Mouse (Mus musculus) MEL-GATA-1-ER (cell line): Measurements from ENCODE around the gene Aar2.

Experiments used
- DNase-seq: peaks from one replicate; pipeline ENCODE4 v3.0.0-alpha.2; 2012; ENCODE audit warnings: low read depth; ENCODE audit errors: extremely low read depth

Gene Aar2

DNA sequence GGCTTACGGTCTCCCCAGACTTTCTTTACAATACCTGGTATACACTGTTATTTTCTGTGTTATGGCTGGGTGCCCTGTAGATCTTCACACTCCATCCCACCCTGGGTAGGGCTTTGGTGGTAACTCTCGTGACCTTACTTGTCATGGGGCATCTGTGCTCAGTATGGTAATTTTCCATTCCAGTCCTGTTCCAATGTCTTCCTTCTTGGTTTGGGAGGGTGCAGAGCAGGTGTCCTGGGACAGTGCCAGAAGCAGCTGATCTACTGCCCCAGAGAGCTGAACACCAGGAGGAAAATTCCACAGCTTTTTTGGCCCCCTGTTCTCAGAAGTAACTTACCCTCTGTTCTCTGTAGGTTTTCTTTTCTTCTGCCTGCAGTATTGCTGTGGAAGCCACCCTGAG is 19.1 kb downstream of the Aar2 start:
- no peak for DNase-seq

DNA sequence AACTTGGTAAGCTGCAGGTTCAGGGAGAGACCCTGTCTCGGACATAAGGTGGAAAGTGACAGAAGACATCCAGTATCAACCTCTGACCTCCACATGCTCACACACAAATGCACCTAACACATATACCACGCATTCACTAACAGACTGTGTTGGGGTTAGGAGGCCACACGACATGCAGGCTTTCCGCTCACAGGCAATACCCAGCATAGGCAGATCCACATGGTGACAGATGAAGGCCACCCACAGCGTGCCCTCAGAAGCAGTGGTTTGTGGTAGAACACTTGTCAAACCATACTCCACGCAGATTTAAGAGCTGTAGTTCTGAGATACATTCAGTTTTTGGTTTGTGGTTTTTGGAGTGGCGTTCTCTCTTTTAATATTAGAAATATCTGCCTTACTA is 21.3 kb downstream of the Aar2 start:
- DNase-seq: no peak

DNA sequence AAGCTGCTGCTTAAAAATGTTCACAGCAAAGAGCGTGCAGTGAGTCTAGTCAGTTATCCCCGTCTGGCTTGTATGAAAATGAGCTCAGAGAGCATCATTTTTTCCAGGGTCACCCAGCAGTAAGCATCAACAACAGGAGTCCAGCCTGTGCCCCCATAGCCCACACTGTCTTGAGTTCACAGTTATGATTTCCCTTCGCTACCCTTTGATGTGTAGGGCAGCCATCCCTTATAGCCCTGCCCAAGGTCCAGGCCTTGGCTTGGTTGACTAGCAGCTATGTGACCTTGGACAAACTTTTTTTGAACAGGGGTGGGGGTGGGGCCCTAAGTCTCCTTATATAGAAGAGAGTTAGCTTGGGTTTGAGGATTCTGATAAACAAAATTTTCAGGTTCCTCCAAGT is 21.9 kb downstream of the Aar2 start:
- DNase-seq: no peak

DNA sequence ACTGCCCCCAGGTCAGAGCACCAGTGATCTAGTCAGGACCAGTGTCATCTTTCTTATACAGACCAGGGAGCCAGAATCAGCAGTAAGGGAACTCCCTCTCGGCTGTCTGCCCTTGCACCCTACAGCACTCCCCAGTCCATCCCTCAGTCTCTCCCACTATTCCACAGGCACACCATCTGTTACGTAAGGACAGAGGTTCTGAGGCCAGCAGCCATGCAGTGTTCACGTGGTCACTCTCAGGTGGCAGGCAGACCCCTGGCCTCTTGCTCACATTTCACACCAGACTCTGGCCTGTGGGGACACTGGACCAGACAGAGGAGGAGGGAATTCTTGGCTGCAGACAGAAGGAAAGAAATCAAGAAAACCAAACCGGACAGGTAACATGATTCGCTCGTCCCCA is 24.1 kb downstream of the Aar2 start:
- no peak for DNase-seq

DNA sequence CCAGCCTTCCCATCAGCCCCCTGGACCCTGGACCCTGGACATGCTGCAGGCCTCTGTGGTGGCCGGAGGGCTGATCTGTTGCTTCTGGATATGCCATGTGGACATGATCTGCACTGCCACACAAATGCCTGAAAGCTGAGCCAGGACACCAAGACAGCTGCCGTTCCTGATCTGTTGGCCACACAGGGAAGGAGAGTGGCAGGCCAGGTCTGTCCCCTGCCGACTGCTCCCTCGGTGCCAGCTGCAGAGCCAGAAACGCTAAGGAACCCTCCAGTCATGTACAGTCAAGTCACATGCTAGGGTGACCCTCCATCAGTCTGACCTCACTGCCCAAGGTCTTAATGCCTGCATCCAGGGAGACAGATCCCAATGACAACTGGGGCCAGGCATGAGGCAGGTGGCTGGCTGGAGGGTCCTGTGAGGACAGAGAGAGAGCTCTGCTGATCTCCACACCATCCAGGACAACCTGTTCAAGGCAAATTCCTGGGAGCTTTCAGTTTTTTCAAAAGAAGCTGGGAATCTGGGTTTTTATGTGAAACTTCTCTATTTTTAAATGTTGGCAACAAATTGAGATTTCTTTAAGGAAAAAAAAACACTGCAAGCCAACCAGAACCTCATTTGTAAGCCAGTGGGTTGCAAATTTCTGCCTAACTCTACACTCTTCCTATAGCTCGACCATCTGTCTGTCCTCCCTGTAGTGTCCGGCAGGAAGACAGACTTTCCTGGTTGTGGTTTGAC is 29.6 kb downstream of the Aar2 start:
- no peak for DNase-seq

DNA sequence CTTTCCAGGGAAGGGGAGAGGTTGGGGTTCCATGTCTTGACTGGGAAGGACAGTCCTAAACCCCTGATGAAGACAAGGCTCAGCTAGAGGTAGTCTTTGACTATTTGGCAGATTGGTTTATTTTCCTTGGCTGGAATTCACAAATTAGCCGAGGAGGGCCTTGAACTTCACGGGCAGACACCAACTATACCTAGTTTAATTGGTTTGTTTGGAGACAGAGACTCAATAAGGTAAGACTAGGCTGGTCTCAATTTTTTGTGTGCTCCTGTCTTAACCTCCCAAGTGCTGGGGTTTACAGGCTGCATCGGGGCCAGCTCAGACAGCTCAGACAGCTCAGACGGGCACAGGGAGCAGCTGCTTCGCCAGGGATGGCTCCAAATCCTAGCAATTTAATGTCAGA is 33.1 kb downstream of the Aar2 start:
- no peak for DNase-seq

DNA sequence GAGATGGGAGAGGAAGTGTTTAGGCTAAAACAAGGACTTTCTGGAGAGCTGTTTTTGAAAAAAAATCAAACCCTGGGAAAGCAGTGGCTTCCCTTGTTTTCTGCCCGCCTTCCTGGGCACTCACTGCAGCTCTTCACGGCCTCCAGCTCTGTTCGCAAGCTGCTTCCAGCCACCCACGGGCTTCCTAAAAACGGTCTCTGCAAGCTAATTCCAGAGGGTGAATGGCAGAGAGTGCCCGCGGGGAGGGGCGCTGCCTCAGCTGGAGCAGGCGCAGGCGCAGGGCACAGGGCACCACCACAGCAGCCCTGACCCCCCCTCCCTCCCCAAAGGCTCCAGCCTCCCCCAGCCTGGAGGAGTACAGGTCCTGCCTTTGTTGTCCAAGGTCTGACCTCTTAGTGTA is 33.9 kb downstream of the Aar2 start:
- DNase-seq: no peak

DNA sequence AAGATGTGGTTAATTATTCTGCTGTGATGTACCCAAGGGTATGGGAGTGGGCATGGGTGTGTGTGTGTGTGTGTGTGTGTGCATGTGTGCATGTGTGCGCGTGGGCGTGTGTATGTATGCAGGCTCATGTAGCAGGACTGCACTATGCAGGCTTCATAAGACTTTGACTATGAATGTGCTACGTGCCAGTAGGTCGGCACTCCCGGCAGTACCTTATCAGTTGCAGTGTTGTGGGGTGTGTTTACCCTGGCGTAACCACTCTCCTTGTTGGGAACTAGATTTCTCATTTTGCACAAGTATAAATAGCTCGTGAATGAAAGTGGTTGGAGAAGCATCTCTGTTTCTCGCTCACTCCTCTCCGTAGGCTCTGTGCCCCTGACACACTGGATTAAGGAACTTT is 35.5 kb downstream of the Aar2 start:
- no peak for DNase-seq

DNA sequence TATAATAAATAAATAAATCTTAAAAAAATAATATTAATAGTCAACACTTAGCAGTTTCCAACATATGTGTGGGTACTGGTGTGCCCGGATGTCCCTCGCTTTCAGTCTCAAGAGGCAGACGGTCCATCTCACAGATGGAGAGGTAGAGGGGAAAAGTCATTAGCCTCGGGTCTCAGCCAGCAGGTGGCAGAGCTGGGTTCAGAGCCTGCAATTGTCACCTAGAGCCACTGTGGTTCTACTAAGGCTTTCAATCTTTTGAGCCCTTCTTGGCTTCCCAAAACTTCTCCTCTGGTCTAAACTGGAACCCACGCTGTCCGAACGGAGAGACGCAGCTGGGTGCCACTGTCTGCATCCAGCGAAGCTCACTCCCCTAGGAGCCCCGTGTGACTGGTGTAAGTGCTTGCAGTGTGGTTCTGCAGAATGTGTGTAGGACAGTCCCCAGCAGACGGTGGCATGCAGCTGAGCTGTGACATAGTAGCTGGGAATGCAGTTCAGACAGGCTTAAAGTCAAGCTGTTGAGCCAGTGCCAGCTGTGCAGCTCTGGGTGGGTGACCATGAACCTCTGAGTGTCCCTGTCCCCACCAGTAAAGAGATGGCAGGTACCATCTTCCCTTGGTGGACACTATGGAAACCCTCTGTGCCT is 36.9 kb downstream of the Aar2 start:
- DNase-seq: no peak

DNA sequence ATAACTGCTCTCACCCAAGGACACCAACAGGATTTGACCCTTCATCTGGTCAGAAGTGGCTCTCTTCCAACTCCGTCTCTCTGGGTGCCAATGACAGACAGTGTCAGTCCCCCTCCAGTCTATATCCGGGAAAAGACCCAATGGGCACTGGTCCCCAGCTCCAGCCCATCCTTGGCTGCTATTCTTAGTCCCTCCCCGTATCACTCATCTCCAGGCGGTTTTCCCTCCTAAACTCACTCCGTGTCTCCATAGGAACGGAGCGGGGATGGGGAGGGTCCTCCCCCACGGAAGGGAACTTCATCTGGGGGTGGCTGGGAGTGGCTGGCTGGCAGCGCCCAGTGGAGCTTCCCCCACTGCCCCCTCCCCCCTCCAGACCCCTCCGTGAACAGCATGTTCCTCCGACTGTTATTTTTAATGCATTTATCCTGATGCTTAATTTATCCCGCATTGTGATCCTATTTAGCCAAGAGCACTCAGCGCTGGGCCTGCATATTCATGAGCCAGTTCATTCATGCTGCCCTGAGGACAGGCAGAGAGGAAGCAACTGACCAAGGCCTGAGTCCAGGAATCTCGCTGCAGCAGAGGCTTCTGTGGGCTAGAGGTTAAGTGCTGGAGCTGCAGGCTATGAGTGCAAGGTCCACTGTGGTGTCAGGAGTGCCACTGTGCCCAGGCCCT is 37.5 kb downstream of the Aar2 start:
- no peak for DNase-seq

DNA sequence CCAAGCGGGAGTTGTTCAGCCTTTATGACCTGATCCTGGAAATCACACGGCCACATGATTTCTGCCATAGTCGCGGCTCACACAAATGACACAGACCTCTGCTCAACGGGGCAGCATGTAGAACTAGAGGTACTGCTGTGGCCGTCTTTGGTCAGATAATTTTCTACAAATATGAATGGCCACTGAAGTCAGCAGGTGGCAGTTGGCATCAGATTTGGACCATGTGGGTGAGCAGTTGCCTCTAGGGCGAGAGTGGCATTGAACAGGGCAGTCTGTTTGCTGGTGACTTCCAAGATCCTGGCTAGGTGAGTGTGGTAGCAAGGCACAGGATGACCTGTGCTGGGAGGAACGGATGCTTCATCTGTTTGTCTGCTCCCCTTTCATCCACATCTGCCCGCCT is 42.1 kb downstream of the Aar2 start:
- no peak for DNase-seq

DNA sequence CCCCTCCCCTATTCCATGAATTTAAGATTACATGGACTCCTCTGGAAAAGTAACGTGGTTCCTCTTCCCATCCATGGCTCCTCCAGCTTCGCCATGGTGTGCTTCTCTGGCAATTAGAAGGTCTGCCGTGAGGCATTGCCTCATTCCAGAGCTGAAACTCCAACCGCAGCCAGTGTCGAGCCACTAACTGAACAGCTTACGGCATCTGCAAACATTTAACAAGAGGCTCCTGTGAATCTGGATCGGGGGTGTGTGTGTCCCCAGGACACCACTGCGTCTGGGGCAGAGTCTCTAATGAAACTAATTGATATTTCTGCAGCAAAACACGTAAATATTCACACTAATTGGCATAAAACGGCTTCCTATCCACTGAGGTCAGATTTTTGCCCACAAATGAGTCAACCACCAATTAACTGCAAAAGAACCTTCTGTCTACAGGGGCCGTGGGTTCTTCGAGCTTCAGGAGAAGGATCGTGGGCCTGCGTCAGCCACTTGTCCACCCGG is 47.7 kb downstream of the Aar2 start:
- no peak for DNase-seq

DNA sequence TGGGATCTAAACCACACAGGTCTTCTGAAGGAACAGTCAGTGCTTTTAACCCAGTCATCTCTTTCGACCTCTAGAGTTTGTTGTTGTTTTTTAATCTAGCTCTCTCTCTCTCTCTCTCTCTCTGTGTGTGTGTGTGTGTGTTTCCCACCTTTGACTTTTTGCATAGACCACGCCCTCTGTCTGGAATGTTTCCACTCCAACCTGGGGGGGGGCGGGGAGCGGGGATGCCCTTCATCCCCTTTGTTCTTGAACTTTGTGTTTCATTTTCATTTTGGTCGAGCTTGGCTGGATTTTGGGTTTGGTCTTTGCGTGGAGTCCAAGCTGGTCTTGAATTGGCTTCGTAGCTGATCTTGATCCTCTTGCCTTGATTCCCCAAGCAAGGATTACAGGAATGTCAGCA is 55.2 kb downstream of the Aar2 start:
- no peak for DNase-seq

DNA sequence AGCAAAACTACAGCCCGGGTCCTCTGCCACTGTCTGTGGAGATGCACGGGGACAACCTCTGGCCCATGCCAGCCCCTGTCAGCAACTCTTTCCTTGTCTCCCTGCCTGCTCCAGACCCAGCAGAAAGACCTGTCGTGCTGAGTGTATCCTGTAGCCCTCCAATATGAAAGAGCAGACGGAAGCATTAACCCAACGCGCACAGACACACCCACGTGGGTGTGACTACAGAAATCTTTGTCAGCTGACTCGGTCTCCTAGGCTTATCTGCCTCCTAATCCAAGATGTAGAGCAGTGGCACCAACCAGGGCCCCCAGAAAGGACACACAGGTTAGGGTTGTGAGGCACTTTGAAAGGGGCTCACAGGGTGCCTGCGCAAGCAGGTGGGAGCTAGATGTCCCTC is 56.3 kb downstream of the Aar2 start:
- DNase-seq: no peak

DNA sequence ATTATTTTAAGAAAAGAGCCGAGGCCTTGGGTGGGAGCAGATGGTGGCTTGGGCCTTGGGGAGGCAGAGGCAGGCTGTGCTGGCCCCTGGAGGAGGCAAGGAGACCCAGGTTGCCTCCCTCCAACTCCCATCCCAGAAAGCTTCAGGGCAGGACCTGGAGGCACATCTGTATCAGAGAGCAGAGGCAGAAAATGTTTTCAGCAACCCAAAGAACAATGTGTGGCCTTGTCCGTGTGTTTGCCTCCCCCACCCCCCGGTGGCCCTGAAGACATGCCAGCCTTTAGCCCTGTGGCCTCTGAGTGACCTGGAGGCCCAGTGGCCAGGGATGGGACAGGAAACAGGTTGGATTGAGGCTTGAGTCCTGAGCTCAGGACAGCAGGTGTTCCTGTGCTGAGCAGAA is 57.8 kb downstream of the Aar2 start:
- DNase-seq: no peak

DNA sequence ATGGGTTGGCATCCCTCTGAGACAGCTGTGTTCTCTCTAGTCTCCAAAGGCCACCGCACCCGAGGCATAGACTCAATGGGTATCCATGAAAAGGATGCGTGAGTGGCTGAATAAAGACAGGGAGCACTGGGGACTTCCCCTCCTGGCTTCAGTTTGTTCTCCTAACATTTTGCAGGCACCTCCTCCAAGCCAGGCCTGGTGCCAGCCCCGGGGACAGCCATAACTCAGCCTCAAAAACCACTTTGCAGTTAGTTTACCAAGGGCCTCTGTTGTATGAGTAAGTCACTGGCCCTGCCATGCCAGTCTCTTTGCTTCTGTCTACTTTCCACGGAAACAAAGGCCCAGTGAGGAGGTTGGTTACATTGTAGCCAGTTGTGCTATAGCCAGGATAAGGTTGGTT is 58.6 kb downstream of the Aar2 start:
- no peak for DNase-seq

DNA sequence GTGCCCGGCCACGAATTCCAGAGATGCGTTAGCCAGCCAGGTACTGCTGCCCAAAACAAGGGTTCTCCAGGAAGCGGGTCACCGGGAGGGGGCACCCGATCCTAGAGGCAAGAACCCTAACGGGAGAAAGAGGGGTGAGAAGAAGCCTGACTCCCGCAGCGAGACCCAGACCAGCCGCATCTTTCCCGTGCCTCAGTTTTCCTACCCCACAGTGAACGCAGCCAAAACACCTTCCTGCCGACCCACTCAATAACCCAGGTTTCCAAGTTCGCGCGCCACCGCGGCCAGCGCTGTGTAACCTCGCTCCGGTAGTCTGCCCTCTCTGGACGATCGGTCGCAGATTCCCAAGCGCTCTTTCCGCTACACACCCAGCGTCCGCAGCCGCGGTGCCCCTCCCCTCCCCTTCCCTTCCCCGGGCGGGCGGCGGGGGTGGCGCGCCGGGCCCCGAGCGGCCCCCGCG is 65.7 kb downstream of the Aar2 start:
- DNase-seq: no peak

DNA sequence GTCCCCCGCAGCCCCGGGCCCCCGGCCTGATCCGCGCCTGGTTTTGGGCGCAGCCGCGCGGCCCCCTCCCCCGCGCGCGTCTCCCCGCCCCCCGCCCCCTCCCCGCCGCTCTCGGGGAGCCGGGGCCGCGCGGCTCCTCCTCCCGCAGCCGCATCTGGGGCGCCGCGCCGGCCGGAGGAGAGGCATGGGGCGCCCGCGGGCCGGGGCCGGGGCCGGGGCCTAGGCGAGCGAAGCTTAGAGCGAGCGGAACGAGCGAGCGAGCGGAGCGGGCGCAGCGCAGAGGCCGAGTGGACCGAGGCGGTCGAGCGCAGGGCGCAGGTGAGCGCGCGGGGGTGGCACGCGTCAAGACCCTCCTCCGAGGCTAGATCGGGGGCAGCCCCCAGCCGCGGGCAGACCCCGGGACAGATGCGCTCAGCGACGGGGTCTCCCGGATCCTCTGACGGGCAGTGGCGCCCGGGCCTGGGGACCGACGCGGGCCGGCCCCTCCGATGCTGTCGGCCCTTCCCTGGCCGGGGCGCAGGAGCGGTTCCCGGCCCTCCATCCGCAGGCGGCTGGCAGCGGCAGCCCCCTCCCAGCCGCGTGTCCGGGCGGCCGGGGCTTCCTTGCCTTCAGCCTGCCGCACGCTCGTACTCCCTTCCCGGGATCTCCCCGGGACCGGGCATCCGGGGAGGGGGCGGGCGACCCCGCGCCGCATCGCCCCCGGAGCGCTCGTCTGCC is 66.3 kb downstream of the Aar2 start, which contains the start of gene Dlgap4:
TSS of gene Dlgap4 (plus strand) at position 165 of the 717 bp plus-strand sequence.
- no peak for DNase-seq

DNA sequence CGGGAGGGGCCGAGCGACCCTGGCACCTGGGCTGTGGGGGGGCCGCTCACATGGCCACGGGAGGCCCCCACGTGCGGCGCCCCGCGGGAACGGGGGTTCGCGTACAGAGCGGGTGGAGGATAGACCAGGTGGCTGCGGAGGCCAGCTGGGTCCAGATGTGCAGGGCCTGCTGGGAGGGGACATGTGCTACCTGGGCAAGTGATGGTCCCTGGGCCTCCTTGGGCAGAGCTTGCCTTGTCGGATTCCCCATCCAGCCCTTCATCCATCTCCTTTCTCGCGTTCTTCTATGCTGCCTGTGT is 66.8 kb downstream of the Aar2 start:
- DNase-seq: no peak

DNA sequence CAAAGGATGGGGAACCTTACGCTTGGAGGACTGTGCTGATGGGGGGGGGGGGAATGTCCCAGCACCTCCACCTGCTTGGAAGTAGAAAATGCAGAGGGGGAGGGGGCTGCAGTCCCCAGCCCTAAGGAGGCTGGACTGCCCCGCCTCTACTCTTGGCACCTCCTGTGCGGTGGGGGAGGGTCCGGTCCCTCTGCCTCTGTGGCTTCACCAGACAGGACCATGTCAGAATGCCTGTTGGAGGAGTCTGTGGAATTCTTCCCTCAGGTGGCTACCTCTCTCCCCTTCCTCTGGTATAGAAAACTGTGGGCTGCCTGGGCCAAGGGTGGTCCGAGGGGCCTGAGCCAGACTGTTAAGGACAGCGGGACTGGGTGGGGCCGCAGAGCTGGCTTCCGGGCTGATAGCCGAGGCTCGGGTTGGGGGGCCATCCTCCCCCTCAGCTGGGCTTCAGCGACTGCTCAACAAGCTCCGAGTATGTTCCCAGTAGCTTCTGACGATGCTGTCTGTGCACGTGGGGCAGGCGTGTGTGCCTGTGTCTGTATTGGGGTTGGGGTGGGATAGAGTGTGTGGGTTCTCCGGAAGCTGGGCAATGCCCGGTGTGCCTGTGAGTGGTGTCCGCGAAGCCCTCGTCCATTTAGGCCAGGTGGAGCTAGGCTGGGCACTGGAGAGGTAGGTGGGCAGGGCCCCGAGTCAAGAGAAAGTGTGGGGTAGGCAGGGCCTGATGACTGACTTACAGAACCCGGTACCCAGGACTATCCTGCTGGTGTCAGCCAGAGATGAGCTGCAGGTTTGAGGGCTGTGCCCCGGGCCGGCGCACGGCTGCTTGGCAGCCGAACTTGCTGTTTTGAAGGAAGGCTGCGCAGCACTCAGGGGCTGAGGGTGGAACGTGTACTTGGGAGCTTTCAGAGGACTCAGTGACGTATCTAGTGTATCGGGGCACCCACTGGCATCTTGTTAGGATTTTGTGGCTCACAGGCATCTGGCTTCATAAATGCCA is 67.6 kb downstream of the Aar2 start:
- DNase-seq: no peak

DNA sequence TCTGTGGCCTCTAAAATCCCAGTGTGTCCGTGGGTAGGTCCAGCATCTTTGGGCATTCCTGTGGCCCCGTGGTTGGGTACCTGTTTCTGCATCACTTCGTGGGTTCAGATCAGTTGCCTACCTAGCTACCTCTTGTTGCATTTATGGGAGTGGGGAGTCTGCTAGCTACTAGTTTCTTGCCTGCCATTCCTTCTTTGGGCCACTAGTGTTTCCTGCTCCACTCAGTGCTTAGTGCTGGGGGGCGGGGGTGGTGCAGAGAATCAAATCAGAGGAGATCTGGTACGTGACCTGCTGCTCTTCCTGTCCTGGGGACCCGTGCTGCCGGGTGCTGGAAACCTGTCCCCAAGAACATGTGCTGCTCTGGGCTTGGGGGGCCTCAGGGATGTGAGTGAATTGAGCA is 69.1 kb downstream of the Aar2 start:
- DNase-seq: no peak
